Mouse (Mus musculus) liver, adult 2 months (tissue): ENCODE data around the gene D11Wsu47e. TPM values are rescaled to one million over a fixed set of nuclear protein-coding genes. Genes with fewer than 3 reads are reported as not detected.

Experiments
- DNase-seq: peaks from one replicate; pipeline ENCODE4 v3.0.0-alpha.2; 2011; ENCODE audit warnings: low read depth, low spot score; ENCODE audit errors: extremely low read depth
- H3K27ac ChIP-seq: fragments of 200-500 bp; replicated peaks from 2 replicates; pipeline ENCODE4 v1.5.1; 2012; ENCODE audit warnings: low read depth, mild to moderate bottlenecking, control low read depth, inconsistent platforms, low read length; ENCODE audit not compliant: insufficient read depth
- H3K27me3 ChIP-seq: fragments of 200-500 bp; 2 replicates; pipeline ENCODE4 v1.6.1; 2012; ENCODE audit warnings: mild to moderate bottlenecking, moderate library complexity, low read length, inconsistent platforms; ENCODE audit not compliant: control insufficient read depth, insufficient read depth
- H3K36me3 ChIP-seq: fragments of 200-500 bp; 2 replicates; pipeline ENCODE4 v1.6.1; 2012; ENCODE audit warnings: low read length, inconsistent platforms; ENCODE audit not compliant: control insufficient read depth, insufficient read depth
- H3K4me1 ChIP-seq: fragments of 200-500 bp; 2 replicates; pipeline ENCODE4 v1.6.1; 2011; ENCODE audit warnings: low read length; ENCODE audit not compliant: control insufficient read depth, insufficient read depth
- H3K4me3 ChIP-seq: fragments of 200-500 bp; 2 replicates; pipeline ENCODE4 v1.5.1; 2011; ENCODE audit warnings: low read depth, mild to moderate bottlenecking, control low read depth, low read length, moderate library complexity; ENCODE audit not compliant: insufficient read depth
- H3K79me2 ChIP-seq: fragments of 200-500 bp; 2 replicates; pipeline ENCODE4 v1.6.1; 2012; ENCODE audit warnings: inconsistent platforms, mild to moderate bottlenecking, low read length, moderate library complexity; ENCODE audit not compliant: control insufficient read depth, insufficient read depth
- H3K9ac ChIP-seq: fragments of 200-500 bp; 2 replicates; pipeline ENCODE4 v1.6.1; 2012; ENCODE audit warnings: low read depth, mild to moderate bottlenecking, control low read depth, inconsistent platforms, low read length
- CTCF ChIP-seq: fragments of 200-500 bp; IDR thresholded peaks from 2 replicates; pipeline ENCODE4 v1.5.1; 2011; ENCODE audit warnings: low read depth, low read length, control low read depth
- POLR2A ChIP-seq: fragments of 200-500 bp; IDR thresholded peaks from 2 replicates; pipeline ENCODE4 v1.6.1; 2011; ENCODE audit warnings: low read length, control low read depth; ENCODE audit not compliant: insufficient read depth; ENCODE audit errors: extremely low read depth
- WGBS: fragments of 180-500 bp; shearing (Covaris S2); methylation state at CpG from one replicate; pipeline ENCODE4 v1.1.7; 2018; 5-methylcytosine and 5-hydroxymethylcytosine counted together
- polyA plus RNA-seq: library from polyadenylated mRNA; depleted of rRNA; stranded (reverse); fragments of >200 nt; gene quantifications from 2 replicates; pipeline ENCODE4 v1.2.3, GENCODE M21; 2012
- total RNA-seq: library from RNA; depleted of rRNA; stranded (reverse); fragments of >200 nt; gene quantifications from 2 replicates; pipeline ENCODE4 v1.2.3, GENCODE M21; 2014

Gene D11Wsu47e
- total and polyA plus RNA-seq, 2 experiments = 4.1 to 4.5 TPM

DNA sequence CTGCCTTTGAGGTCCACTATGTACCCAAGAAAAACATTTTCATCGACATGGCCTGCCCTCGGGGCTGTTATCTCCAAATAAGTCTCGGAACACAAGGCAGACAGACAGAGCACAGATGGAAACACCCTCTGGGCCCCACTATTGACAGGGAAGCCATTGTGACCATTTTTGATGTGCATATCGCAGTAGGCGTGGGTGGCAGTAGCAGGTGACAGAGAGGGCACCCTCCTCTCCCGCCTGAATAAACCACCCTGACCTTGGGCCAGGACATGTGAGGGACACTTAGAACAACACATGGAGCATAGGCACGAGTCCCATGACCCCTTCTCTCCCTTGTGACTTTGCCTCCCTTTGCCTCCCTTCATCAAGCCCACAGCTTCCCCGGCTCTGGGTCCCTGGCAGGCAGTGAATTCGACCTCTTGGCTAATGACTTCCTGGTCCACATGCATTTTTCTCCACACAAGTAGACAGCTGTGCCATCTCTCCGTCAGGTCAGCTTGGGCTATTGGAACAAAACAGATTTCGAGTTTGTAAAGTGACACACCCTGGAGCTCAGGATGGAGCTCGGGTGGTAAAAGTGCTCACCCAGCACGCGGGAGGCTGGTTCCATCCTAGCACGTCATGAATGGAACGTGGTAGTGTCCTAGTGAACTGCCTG, 33.7 kb downstream of the D11Wsu47e start:
- Histone ChIP-seq H3K27ac (no peak overlapping the region), H3K79me2 (no peaks in the 10 kb centered on the region), H3K27me3 (no peaks in the 10 kb centered on the region), H3K9ac (no peak overlapping the region), H3K4me1 (peaks cover 5% of the 10 kb centered on the region; the same call in 1 of the 2 replicates), H3K36me3 (no peaks in the 10 kb centered on the region), H3K4me3 (no peak overlapping the region)
- TF ChIP-seq POLR2A (no peak), CTCF (no peak)
- DNase-seq = no peak
- 73% methylated on average over 16 of the region's 16 CpGs for WGBS

DNA sequence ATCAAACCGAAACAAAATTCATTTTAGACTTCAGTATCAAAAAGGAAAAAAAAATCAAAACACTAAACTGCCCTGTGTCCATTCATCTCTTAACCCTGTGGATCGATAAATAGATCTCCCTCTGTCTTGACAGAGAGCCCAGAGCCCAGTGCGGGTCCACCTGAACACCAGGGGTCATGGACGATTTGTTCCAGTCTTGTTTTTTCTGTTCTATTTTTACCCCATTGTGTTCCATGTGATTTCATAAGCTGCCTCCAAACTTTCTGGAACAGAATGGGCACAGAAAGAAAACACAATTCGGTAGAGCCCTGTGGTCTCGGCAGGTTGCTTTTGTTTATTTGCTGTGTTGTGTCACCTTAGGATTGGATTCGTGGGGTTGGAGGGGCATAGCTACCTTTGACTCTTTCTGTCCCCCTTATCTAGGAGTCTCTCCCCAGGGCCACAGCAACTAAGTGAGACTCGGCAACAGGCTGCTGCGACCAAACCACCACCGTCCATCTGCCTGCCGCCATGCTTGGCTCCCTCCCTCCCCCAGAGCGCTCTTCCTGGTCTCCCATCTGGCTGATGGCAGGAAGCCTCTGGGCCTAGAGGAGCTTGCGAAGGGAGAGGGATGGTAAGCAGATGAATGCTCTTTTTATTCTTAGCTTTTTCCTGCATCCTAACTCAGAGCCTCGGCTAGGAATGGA, 38.3 kb downstream of the D11Wsu47e start:
- peaks cover 18% of the 10 kb centered on the region; the same call in 1 of the 2 replicates for H3K4me1 ChIP-seq
- DNase-seq = peak; percentile 98
- peak overlapping the region; percentile 43; the same call in 1 of the 2 replicates for H3K4me3 ChIP-seq
- peak overlapping the region; percentile 97 for H3K27ac ChIP-seq
- no peaks in the 10 kb centered on the region for H3K27me3 ChIP-seq
- H3K36me3 ChIP-seq = no peaks in the 10 kb centered on the region; the same call in 1 of the 2 replicates
- peak overlapping the region; percentile 64 for H3K9ac ChIP-seq
- no peak for TF ChIP-seq CTCF
- no peak for TF ChIP-seq POLR2A
- 17% methylated on average over 14 of the region's 14 CpGs for WGBS
- no peaks in the 10 kb centered on the region for H3K79me2 ChIP-seq

DNA sequence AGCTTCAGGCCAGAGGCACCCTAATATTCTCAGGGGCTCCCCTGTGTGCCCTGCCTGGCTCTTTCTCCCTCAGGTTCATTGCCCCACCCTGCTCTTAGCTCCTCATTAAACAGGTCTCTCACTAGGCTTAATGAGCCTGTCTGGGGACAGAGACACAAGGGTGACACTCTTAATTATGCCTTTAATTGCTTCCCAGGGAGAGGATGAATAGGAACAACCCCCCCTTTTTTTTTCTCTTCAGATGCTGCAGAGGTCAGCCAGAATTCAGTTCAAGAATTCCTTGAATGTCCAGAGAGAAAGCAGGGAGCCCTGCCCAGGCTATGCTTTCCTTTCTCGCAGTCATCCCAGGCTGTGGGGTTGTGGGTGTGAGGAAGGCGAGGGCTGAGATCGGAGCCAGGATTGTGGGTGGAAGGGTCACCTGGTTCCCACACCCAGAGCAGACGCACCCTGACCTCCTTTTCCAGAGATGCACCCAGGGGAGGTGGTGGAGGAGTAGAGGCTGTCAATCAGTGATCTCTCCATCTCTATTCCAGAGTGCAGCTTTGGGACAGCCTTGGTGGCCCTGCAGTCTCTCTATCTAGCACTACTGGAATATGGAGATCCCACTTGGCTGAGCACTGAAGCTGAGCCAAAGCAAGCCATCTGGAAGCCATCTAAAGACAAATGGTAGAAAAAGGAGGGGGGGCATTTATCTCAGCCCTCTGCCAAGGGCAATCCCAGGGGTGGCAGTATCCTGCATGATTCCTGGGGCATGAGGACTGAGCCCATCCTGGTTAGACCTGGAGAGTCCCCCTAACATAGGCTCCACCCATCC, 41.2 kb downstream of the D11Wsu47e start:
- DNase-seq = peak; percentile 57
- peaks cover 15% of the 10 kb centered on the region; the same call in 1 of the 2 replicates for H3K79me2 ChIP-seq
- peak overlapping the region; percentile 11; the same call in 1 of the 2 replicates for H3K27ac ChIP-seq
- no peak overlapping the region for H3K9ac ChIP-seq
- 13% methylated on average over 4 of the region's 4 CpGs for WGBS
- no peak overlapping the region for H3K4me3 ChIP-seq
- TF ChIP-seq CTCF (no peak), POLR2A (no peak)
- H3K4me1 ChIP-seq = peaks cover 42% of the 10 kb centered on the region
- no peaks in the 10 kb centered on the region for H3K27me3 ChIP-seq
- H3K36me3 ChIP-seq = peaks cover 7% of the 10 kb centered on the region; the same call in 1 of the 2 replicates

DNA sequence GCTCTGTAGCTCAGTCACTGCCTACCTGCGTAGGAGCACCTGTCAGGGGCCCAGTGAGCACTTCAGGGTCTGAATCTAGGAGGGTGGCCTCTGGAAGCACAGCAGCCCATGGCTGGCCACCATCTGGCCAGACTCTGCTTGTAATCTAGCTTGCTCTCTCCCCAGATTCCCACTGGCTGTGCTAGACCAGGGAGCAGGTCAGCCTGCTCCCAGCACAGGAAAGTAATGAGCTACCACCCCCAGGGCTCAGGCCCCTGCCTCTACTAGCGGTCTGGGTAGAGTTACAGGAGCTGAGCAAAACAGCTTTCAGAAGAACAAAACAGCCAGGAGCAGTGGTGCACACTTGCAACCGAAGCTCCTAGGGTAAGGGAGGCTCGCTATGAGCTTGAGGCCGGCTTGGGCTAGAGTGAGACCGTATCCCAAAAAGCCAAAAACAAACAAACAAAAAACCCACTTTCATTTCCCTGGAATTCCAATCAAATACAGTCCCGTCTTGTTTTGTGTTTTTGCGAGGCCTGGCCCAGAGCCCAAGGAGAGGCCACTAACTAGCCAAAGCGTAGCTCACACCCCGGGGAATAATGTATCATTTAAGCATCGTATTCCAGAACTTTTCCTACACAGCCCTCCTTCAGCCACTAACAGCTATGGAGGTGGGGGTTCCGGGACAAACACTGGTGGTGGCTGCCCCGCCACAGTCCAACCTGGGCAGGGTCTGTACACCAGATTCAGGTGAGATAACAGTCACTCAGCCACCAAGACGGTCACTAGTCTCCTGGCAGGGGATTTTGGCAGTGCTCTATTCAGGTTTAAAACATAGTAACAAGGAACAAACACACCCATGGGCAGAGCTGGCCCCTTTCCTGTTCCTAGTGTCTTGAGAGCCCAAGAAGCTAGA, 43.0 kb downstream of the D11Wsu47e start:
- peak overlapping the region; percentile 29; the same call in 1 of the 2 replicates for H3K9ac ChIP-seq
- WGBS = 64% methylated on average over 14 of the region's 14 CpGs
- TF ChIP-seq CTCF = no peak
- TF ChIP-seq POLR2A = no peak
- peaks cover 7% of the 10 kb centered on the region; the same call in 1 of the 2 replicates for H3K36me3 ChIP-seq
- peak overlapping the region; percentile 73 for H3K27ac ChIP-seq
- peaks cover 54% of the 10 kb centered on the region for H3K4me1 ChIP-seq
- H3K4me3 ChIP-seq = no peak overlapping the region
- peaks cover 16% of the 10 kb centered on the region; the same call in 1 of the 2 replicates for H3K79me2 ChIP-seq
- H3K27me3 ChIP-seq = no peaks in the 10 kb centered on the region
- DNase-seq = no peak

DNA sequence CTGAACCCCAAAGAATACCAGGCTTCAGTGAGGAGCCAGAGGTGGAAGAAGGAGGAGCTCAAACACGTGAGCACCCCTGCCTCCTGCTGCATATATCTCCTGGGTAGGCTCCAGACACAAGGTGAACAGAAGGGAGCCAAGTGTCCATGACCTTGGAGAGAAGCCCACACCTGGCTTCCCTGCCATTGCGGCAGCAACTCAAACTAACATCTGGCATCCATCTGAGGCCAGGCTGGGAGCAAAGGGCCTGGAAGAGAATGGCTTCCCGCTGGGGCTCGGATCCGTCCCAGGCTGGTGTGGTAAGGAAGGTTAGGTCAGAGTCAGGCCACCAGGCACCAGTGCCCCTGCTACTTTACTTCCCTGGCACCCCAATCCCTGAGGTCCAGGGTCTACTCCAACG, 43.8 kb downstream of the D11Wsu47e start:
- H3K79me2 ChIP-seq = peaks cover 24% of the 10 kb centered on the region
- peak overlapping the region; percentile 29; the same call in 1 of the 2 replicates for H3K9ac ChIP-seq
- TF ChIP-seq CTCF (no peak), POLR2A (no peak)
- H3K4me1 ChIP-seq = peaks cover 56% of the 10 kb centered on the region
- WGBS = 28% methylated on average over 6 of the region's 6 CpGs
- no peak overlapping the region for H3K4me3 ChIP-seq
- no peaks in the 10 kb centered on the region for H3K27me3 ChIP-seq
- H3K27ac ChIP-seq = peak overlapping the region; percentile 73
- peak; percentile 93 for DNase-seq
- peaks cover 7% of the 10 kb centered on the region; the same call in 1 of the 2 replicates for H3K36me3 ChIP-seq
